Mouse (Mus musculus): ENCODE measurements at regions not wholly inside any gene's neighbourhood (a gene's known extent, or its start where the extent isn't known, plus 50 kb on each side); places are given as distances from the start of the nearest gene placed in this dataset.

- Histone ChIP-seq H3K4me2 (no peak overlapping the region), H3K36me3 (no peaks in the 10 kb centered on the region), H3K27me3 (no peaks in the 10 kb centered on the region), H3K9ac (no peak overlapping the region), H3K4me3 (no peak overlapping the region), H3K4me1 (no peaks in the 10 kb centered on the region), H3K9me3 (no peaks in the 10 kb centered on the region), H3K27ac (no peak overlapping the region)
- WGBS, result 71% methylated on average over 2 of the region's 2 CpGs
- no peak for ATAC-seq (ENCODE audit: borderline replicate concordance, extremely low read depth, low FRiP score, low TSS enrichment)
Measured at GRCm38 (mm10) chr19:14349753-14350152, 248.1 kb downstream of the Tle4 start.

GRCm38 (mm10) chr19:14351728-14352340 is 246.0 kb downstream of the Tle4 start:
- no peak overlapping the region for H3K4me2 ChIP-seq
- no peak overlapping the region for H3K27ac ChIP-seq
- 39% methylated on average over 4 of the region's 4 CpGs for WGBS
- no peaks in the 10 kb centered on the region for H3K9me3 ChIP-seq
- no peaks in the 10 kb centered on the region for H3K36me3 ChIP-seq
- no peak overlapping the region for H3K4me3 ChIP-seq
- no peak overlapping the region for H3K9ac ChIP-seq
- no peak for ATAC-seq (ENCODE audit: borderline replicate concordance, extremely low read depth, low FRiP score, low TSS enrichment)
- no peaks in the 10 kb centered on the region for H3K4me1 ChIP-seq
- H3K27me3 ChIP-seq, result no peaks in the 10 kb centered on the region

- Histone ChIP-seq H3K4me1 (no peaks in the 10 kb centered on the region), H3K36me3 (no peaks in the 10 kb centered on the region), H3K9ac (no peak overlapping the region), H3K9me3 (no peaks in the 10 kb centered on the region), H3K27ac (no peak overlapping the region), H3K4me3 (no peak overlapping the region), H3K27me3 (no peaks in the 10 kb centered on the region), H3K4me2 (no peak overlapping the region)
- no peak for ATAC-seq (ENCODE audit: borderline replicate concordance, extremely low read depth, low FRiP score, low TSS enrichment)
- 89% methylated on average over 3 of the region's 3 CpGs for WGBS
Measured at GRCm38 (mm10) chr19:14352551-14352950, 245.3 kb downstream of the Tle4 start.

GRCm38 (mm10) chr19:14353151-14353550 is 244.7 kb downstream of the Tle4 start:
- WGBS, result 76% methylated on average over 4 of the region's 4 CpGs
- Histone ChIP-seq H3K27ac (no peak overlapping the region), H3K4me3 (no peak overlapping the region), H3K9me3 (no peaks in the 10 kb centered on the region), H3K36me3 (no peaks in the 10 kb centered on the region), H3K9ac (no peak overlapping the region), H3K27me3 (no peaks in the 10 kb centered on the region), H3K4me2 (no peak overlapping the region), H3K4me1 (no peaks in the 10 kb centered on the region)
- no peak for ATAC-seq (ENCODE audit: borderline replicate concordance, extremely low read depth, low FRiP score, low TSS enrichment)

GRCm38 (mm10) chr19:14355128-14355527 is 242.7 kb downstream of the Tle4 start:
- H3K4me3 ChIP-seq, result no peak overlapping the region
- no peak overlapping the region for H3K4me2 ChIP-seq
- no peak overlapping the region for H3K27ac ChIP-seq
- H3K36me3 ChIP-seq, result no peaks in the 10 kb centered on the region
- no peaks in the 10 kb centered on the region for H3K4me1 ChIP-seq
- no peak overlapping the region for H3K9ac ChIP-seq
- 69% methylated on average over 2 of the region's 2 CpGs for WGBS
- H3K9me3 ChIP-seq, result no peaks in the 10 kb centered on the region
- no peak for ATAC-seq (ENCODE audit: borderline replicate concordance, extremely low read depth, low FRiP score, low TSS enrichment)
- H3K27me3 ChIP-seq, result no peaks in the 10 kb centered on the region

GRCm38 (mm10) chr19:14355946-14356345 is 241.9 kb downstream of the Tle4 start:
- Histone ChIP-seq H3K36me3 (no peaks in the 10 kb centered on the region), H3K4me2 (no peak overlapping the region), H3K27ac (no peak overlapping the region), H3K4me3 (no peak overlapping the region), H3K27me3 (no peaks in the 10 kb centered on the region), H3K4me1 (no peaks in the 10 kb centered on the region), H3K9me3 (no peaks in the 10 kb centered on the region), H3K9ac (no peak overlapping the region)
- no peak for ATAC-seq (ENCODE audit: borderline replicate concordance, extremely low read depth, low FRiP score, low TSS enrichment)

GRCm38 (mm10) chr19:14360611-14361010 is 237.2 kb downstream of the Tle4 start:
- ATAC-seq (ENCODE audit: borderline replicate concordance, extremely low read depth, low FRiP score, low TSS enrichment), result no peak
- no peaks in the 10 kb centered on the region for H3K36me3 ChIP-seq
- 81% methylated on average over 5 of the region's 5 CpGs for WGBS
- no peak overlapping the region for H3K4me3 ChIP-seq
- H3K9me3 ChIP-seq, result no peaks in the 10 kb centered on the region
- no peak overlapping the region for H3K9ac ChIP-seq
- no peak overlapping the region for H3K27ac ChIP-seq
- H3K4me2 ChIP-seq, result no peak overlapping the region
- H3K4me1 ChIP-seq, result no peaks in the 10 kb centered on the region
- H3K27me3 ChIP-seq, result no peaks in the 10 kb centered on the region

- no peaks in the 10 kb centered on the region for H3K4me1 ChIP-seq
- no peak overlapping the region for H3K27ac ChIP-seq
- H3K4me2 ChIP-seq, result no peak overlapping the region
- ATAC-seq (ENCODE audit: borderline replicate concordance, extremely low read depth, low FRiP score, low TSS enrichment), result no peak
- no peak overlapping the region for H3K4me3 ChIP-seq
- no peaks in the 10 kb centered on the region for H3K27me3 ChIP-seq
- no peak overlapping the region for H3K9ac ChIP-seq
- no peaks in the 10 kb centered on the region for H3K36me3 ChIP-seq
- no peaks in the 10 kb centered on the region for H3K9me3 ChIP-seq
- 77% methylated on average over 12 of the region's 12 CpGs for WGBS
Measured at GRCm38 (mm10) chr19:14369098-14369604, 228.7 kb downstream of the Tle4 start.

- no peak overlapping the region for H3K27ac ChIP-seq
- H3K4me1 ChIP-seq, result no peaks in the 10 kb centered on the region
- H3K4me2 ChIP-seq, result no peak overlapping the region
- no peaks in the 10 kb centered on the region for H3K36me3 ChIP-seq
- no peaks in the 10 kb centered on the region for H3K9me3 ChIP-seq
- no peaks in the 10 kb centered on the region for H3K27me3 ChIP-seq
- H3K9ac ChIP-seq, result no peak overlapping the region
- ATAC-seq (ENCODE audit: borderline replicate concordance, extremely low read depth, low FRiP score, low TSS enrichment), result no peak
- 79% methylated on average over 5 of the region's 5 CpGs for WGBS
- no peak overlapping the region for H3K4me3 ChIP-seq
Measured at GRCm38 (mm10) chr19:14371360-14371759, 226.5 kb downstream of the Tle4 start.

- Histone ChIP-seq H3K27me3 (no peaks in the 10 kb centered on the region), H3K4me2 (no peak overlapping the region), H3K36me3 (no peaks in the 10 kb centered on the region), H3K9me3 (no peaks in the 10 kb centered on the region), H3K27ac (no peak overlapping the region), H3K9ac (no peak overlapping the region), H3K4me1 (no peaks in the 10 kb centered on the region), H3K4me3 (no peak overlapping the region)
- 86% methylated on average over 4 of the region's 4 CpGs for WGBS
- no peak for ATAC-seq (ENCODE audit: borderline replicate concordance, extremely low read depth, low FRiP score, low TSS enrichment)
Measured at GRCm38 (mm10) chr19:14373996-14374395, 223.9 kb downstream of the Tle4 start.

- no peak for ATAC-seq (ENCODE audit: borderline replicate concordance, extremely low read depth, low FRiP score, low TSS enrichment)
- H3K4me2 ChIP-seq, result no peak overlapping the region
- H3K27me3 ChIP-seq, result no peaks in the 10 kb centered on the region; the same call in 1 of the 2 replicates
- no peak overlapping the region for H3K9ac ChIP-seq
- H3K4me3 ChIP-seq, result no peak overlapping the region
- H3K27ac ChIP-seq, result no peak overlapping the region
- no peaks in the 10 kb centered on the region for H3K9me3 ChIP-seq
- H3K36me3 ChIP-seq, result no peaks in the 10 kb centered on the region
- H3K4me1 ChIP-seq, result no peaks in the 10 kb centered on the region
Measured at GRCm38 (mm10) chr19:14380898-14381297, 217.0 kb downstream of the Tle4 start.

GRCm38 (mm10) chr19:14387796-14388195 is 210.1 kb downstream of the Tle4 start:
- Histone ChIP-seq H3K4me3 (no peak overlapping the region), H3K4me1 (peaks cover 16% of the 10 kb centered on the region; the same call in 1 of the 2 replicates), H3K4me2 (no peak overlapping the region), H3K27ac (no peak overlapping the region), H3K27me3 (peaks cover 9% of the 10 kb centered on the region; the same call in 1 of the 2 replicates), H3K9me3 (no peaks in the 10 kb centered on the region), H3K9ac (no peak overlapping the region), H3K36me3 (no peaks in the 10 kb centered on the region)
- WGBS, result 78% methylated on average over 5 of the region's 5 CpGs
- no peak for ATAC-seq (ENCODE audit: borderline replicate concordance, extremely low read depth, low FRiP score, low TSS enrichment)

GRCm38 (mm10) chr19:14388539-14388938 is 209.3 kb downstream of the Tle4 start:
- 36% methylated on average over 4 of the region's 4 CpGs for WGBS
- Histone ChIP-seq H3K4me2 (no peak overlapping the region), H3K9ac (no peak overlapping the region), H3K4me3 (no peak overlapping the region), H3K36me3 (no peaks in the 10 kb centered on the region), H3K4me1 (peaks cover 16% of the 10 kb centered on the region; the same call in 1 of the 2 replicates), H3K9me3 (no peaks in the 10 kb centered on the region), H3K27ac (no peak overlapping the region), H3K27me3 (peaks cover 9% of the 10 kb centered on the region; the same call in 1 of the 2 replicates)
- no peak for ATAC-seq (ENCODE audit: borderline replicate concordance, extremely low read depth, low FRiP score, low TSS enrichment)
